Mouse (Mus musculus): ENCODE results near the gene Sdhd.
"Not testable (repeated sequence)": the region's sequence is repeated elsewhere in the genome, so short reads cannot be mapped to it uniquely, and the experiment has no call there.

Gene Sdhd

DNA sequence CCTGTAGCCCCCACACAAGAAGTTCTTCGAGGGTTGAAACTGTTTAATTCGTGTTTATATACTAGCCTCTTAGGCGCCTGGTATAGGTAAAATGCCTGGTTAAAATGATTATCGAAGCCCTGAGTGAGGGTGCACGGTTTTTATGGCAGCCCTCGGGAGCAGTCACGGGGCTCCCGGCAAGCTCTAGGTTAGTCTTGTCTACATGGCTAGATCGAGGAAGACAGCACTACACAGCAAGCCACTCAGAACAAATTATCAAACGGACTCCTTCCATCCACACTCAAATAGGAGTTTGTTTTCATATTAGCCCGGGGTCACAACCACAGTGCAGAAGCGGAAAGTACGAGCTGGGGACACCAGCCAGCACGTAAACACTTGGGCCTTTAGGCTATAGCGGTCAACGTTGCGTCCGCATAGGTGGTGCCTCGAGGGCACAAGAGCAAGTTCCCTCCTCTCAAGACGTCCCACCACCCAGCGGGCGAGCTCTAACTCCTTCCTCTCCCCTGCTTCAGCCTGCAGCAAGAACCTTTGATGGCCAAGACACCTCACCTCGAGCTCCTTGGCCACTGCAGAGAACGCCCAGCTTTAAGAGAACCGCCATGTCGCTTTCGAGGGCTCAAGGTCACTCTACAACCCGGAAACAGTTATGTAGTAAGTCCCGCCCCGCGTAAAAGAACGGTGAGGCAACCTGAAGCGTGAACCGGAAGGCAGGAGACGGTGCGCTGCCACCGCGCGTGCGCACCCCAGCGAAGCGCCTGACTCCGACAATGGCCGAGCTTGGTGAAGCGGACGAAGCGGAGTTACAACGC lies at the start of gene Sdhd, which contains the start of gene Timm8b:
Gene Sdhd (minus strand): TSS at position 624 of the 809 bp plus-strand sequence.
Gene Timm8b (plus strand): TSS at position 722 of the 809 bp plus-strand sequence.
- peak; percentile 89 to 90 for DNase-seq (ENCODE audit: low spot score in 2 of 2)

DNA sequence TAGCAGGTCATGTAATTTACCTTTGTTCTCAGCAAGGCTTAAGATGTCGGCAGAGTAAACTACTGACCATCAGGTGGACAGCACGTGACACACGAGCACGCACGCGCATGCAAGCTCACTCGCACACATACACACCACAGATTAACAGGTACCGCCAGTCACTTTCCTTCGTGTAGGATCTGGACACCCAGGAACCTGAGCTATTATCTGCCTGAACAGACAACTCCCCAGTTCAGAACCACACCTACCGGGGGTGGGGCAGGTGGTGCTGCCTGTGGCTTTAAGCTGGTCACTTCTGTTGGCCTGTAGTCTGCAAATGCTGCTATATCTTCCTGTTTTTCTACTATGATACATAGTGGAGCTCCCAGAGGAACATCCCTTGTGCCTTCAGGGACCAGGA lies 46.9 kb upstream of the Sdhd start:
- DNase-seq (ENCODE audit: low spot score in 2 of 2) = no peak

DNA sequence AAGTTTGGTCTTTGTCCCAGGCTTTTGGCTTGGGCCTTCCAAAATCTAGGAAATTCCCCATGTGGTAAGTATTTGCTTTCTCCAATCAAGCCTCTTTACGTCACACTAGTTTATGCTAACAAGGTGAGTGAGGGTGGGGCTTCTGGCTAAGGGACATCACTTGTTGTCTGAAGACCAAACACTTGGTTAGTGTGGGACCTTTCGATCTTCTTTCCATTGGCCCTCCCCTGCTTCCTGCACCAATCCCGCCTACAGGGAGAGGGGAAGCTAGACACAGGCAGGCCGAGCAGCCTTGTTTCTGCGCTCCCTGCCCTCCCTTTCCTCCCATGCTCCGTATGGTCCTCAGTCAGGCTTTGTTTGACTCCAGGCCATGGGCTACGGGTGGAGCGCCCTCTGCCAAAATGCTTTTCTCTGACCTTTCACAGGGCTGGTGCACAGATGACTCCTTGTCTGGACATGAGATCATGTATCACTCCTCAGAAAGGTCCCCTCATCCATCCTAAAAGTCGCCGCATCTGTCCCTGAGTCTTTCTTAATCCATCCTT lies 43.3 kb upstream of the Sdhd start:
- DNase-seq (ENCODE audit: low spot score in 2 of 2) = no peak

DNA sequence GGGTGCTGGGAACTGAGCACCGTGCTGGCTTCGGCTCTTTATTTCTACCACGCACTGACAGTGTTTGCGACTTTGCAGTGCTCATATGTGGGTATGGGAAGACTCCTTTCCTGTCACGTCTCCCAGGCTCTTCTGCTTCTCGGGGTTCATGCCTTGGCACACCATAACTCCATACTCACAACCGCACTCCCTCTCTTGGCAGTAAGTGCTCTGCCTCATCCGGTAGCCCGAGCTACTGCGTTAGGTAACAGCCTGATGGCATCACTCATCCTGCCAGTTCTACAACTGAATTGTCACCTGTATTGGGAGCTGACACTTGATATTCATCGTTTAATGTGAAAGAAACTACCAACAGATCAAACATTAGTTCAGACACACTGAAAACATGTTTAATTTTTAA lies 30.7 kb upstream of the Sdhd start:
- no peak for DNase-seq (ENCODE audit: low spot score in 2 of 2)

DNA sequence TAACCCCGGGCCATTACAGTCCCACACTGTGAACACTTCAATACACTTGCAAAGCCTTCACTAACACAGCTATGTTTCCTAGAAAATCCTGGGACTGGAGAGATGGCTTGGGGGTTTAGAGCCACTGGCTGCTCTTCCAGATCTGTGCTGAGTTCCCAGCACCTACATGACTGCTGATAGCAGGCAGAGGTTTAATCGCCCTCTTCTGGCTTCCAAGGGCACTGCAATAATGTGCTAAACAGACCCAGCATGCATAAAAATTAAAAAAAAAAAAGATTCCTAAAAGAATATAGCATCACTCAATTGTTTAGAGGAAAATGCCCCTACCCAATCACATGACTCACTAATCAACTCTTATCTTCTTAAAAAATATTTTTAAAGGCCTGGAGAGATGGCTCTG lies 29.4 kb upstream of the Sdhd start:
- no peak for DNase-seq (ENCODE audit: low spot score in 2 of 2)

DNA sequence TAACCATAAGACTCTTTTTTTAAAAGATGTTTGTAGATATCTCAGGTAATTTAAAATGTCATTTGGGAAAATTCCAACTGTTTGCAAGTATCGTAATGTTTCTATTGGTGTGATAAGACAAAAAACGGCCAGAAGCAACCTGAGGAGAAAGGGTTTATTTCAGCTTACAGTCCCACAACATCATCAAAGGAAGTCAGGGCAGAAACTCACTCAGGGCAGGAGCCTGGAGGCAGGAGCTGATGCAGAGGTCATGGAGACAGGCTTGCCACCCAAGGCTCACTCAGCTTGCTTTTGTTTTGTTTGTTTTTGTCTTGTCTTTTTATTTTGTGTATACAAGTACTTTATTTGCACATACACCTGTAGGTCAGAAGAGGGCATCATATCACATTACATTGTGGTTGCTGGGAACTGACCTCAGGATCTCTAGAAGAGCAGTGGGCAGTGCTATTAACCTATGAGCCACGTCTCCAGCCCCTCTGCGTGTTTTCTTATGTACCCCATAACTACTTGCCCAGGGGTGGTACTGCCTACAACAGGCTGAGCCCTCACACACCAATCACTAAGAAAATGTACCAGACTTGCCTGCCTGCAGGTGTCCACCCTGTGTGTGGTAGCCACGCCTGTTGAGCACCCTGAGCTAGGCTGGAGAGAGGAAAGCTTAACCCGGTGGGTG lies 28.5 kb upstream of the Sdhd start:
- no peak for DNase-seq (ENCODE audit: low spot score in 2 of 2)

DNA sequence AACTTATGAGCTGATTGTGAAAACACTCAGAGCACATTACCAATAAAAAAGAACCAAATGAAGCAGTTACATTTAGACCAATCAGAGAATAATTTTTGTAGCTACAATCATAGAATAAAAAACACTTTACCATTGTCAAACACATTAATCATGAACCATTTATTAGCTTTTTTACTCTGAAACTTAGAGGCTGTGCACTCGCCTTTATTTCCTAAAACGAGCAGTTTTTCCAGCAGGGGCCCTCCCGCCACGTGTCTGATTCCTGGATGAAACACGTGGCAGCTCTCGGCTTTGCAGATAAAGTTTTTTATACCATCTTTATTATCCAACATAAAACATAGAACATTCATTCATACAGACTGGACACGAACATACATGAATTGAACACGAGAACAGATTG lies 27.3 kb upstream of the Sdhd start:
- not testable (repeated sequence) for DNase-seq (ENCODE audit: low spot score in 2 of 2)

DNA sequence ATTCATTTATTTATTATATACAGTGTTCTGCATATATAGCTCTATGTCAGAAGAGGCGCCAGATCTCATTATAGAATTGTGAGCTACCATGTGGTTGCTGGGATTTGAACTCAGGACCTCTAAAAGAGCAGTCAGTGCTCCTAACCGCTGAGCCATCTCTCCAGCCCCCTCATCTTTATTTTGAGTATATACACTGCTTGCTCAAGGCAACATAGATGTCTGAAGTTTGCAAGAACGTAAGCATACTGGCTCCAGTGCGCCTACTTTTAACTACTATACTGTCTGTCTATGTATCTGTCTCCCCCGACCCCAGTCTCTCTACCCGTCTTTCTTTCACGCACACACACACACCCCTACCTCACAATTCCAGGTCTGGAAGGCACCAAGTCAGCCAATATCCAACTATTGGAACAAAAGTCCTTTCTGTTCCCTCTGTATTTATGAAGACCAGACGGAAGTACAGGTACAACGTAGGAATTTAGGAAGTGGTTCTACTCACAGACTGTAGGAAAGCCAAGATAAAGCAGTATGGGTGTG lies 14.2 kb upstream of the Sdhd start:
- no peak for DNase-seq (ENCODE audit: low spot score in 2 of 2)

DNA sequence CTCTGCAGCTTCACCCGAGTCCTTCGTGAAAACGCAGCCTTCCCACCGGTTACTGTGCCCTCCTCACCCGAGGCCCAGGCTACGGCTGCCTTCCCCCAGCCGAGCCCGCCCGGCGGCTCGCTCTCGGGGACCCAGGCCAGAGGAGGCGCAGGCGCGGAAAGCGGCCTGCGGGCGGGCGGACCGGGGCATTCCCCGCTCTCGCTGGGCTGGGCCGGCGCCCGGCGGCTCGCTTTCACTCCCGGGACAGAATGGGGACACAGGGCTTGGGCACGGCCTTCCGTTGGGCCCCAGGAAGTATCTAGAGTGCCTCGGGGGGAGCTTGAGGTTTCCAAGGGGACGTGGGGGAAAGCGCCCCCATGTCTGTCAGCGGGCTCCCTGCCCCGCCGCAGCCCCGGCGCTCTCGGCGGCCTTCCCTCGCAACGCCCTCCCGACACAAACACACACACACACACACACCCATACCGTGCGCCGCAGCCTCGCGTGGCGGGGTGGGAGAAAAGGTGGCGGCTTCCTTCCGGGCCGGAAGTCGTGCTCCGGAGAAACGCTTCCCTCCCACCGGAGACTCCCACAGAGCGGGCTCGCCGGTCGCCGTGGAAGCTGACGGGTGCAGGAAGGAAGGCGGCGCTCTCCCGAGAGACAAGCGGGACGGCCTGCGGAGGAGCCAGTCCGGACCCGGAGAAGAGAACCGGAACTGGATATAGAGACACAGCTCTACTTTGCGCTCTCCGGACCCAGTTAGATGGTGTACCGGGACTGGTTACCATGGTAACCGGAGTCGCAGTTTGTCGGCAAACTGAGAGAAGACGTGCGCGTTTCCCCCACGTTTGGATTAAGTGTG lies 13.4 kb upstream of the Sdhd start, which contains the start of the genes Pih1d2 and Nkapd1:
Gene Pih1d2 (plus strand): TSS at position 556 of the 838 bp plus-strand sequence.
Gene Nkapd1 (minus strand): TSS at position 699 of the 838 bp plus-strand sequence.
- peak; percentile 78 to 86 for DNase-seq (ENCODE audit: low spot score in 2 of 2)

DNA sequence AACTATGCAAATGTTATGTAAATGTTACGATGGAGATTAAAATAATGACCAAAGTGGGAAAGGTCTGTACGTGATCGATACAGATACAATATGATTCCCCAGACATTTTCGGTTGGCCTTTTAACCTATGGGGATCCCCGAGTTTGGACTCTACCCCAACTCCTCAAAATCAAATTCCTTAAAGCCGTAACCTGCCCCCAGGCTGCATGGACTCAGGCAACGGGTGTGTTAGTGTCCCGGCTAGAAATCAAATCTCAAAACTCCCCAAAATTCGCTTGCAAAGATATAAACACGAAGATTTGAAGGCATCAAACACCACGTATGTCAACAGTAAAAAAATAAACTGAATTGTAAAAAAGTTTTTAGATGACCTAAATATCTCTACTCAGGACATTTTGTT lies 12.5 kb upstream of the Sdhd start:
- DNase-seq (ENCODE audit: low spot score in 2 of 2) = no peak

DNA sequence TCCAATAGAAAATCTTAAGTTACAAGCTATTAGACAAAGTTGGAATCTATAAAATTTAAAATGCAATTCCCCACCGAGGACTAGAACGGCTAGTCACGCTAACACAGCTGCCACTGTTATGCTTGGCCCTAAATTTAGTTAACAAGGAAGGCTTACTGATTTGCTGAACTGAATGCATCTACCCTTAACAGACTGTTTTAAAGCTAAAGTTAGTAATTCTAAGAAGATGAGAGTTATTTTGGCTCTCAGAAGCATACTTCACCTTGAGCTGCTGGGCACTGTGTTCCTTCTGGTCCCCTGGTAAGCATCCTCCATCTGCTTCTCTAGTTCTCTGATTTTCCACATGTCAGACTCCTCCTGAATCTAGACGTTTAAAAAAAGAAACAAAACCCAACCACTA lies 8.5 kb upstream of the Sdhd start:
- DNase-seq (ENCODE audit: low spot score in 2 of 2) = no peak

DNA sequence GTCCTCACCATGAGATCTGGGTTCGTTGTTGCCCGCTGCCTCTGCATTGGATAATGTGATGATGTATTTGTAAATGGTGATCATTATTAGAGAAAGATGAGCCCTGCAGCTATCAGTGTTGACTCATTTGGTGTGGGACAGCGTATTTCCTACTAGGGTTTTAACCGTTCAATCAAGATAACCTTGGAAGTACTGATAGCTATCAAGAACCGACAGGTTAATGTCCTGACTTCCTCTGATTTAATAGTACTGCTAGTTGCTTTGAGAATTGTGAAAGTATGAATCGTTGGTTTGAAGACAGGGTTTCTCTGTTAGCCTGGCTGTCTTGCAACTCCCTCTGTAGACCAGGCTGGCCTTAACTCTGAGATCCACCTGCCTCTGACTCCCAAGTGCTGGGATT lies 726 bp upstream of the Sdhd start:
- DNase-seq (ENCODE audit: low spot score in 2 of 2) = no peak

DNA sequence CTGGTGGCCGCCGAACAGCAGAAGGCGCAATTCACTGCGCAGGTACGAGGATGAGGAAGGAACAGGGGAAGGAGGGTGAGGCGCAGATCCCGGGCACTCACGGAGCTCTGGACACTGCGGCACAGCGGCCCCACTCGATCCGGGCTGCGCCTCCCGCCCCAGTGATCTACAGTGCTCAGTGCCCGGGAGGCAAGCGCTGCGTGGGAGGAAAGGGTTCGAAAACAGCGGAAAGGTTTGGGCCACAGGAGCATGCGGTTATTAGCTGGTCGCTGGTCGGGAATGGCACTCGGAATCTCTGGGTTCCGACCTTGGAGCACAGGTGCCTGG lies 349 bp upstream of the Sdhd start:
- DNase-seq (ENCODE audit: low spot score in 2 of 2) = no peak

DNA sequence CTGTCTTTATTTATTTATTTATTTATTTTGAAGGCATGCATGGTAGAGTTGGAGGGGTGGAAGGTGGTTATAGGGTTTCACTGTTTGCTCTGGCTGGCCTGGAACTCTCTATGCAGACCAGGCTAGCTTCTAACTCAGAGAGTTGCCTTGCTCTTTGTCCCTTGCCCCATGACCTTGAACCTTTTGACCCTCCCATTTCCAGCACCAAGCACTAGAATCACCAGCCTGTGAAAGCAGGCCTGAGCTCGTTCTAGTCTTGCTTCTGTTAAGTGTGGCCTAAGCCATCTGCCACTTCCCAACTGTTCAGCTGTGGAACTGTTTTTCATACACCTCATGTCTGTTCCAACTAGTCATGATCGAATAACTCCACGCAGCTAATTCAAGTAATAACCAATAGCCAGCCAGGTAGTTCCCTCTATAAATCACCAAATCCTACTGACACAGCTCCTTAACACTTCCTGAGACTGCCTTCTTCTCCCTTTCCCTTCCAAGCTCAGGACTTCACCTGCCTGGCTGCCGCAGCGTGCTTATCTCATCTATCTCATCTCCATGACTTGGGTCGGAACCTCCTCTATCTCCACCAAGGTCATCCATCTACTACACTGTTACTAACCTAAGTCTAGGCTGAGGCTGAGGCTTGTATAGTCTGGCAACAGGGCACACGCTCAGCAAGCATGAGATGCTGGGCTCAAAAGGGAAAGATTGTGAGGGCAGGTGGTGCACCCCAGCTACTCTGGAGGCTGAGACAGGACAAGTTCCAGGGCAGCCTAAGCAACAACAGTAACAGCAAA lies 1.4 kb downstream of the Sdhd start:
- no peak for DNase-seq (ENCODE audit: low spot score in 2 of 2)

DNA sequence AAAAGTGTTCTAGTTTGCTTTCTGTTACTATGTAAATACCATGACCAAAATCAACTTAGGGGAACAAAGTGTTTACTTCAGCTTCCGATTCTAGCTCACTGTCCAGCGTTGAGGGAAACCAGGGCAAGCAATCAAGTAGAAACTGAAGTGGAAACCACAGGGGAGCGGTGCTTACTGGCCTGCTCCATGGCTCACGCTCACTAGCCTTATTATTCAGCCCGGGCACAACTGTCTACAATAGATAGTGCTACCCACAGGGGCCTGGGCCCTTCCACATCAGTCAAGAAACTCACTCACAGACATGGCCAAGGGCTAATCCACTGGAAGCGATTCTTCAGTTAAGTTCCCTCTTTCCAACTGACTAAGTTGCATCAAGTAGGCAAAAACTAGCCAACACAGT lies 2.1 kb downstream of the Sdhd start:
- no peak for DNase-seq (ENCODE audit: low spot score in 2 of 2)

DNA sequence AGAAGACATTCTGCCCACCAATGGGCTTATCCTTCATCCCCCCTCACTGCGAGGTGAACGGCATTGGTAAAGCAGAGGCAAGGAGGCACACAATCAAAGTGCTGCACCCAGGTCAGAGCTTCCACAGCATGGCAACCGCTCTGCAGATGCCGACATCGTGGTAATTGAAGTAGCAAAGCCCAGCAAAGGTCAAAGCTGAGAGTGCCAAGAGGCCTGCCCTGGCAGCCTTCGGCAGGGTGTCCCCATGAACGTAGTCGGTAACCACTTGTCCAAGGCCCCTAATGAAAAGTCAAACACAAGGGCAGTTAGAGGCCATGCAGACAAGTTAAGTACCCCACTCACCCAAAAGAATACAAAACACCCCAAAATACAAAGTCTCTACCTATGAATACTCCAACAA lies 6.6 kb downstream of the Sdhd start:
- no peak for DNase-seq (ENCODE audit: low spot score in 2 of 2)

DNA sequence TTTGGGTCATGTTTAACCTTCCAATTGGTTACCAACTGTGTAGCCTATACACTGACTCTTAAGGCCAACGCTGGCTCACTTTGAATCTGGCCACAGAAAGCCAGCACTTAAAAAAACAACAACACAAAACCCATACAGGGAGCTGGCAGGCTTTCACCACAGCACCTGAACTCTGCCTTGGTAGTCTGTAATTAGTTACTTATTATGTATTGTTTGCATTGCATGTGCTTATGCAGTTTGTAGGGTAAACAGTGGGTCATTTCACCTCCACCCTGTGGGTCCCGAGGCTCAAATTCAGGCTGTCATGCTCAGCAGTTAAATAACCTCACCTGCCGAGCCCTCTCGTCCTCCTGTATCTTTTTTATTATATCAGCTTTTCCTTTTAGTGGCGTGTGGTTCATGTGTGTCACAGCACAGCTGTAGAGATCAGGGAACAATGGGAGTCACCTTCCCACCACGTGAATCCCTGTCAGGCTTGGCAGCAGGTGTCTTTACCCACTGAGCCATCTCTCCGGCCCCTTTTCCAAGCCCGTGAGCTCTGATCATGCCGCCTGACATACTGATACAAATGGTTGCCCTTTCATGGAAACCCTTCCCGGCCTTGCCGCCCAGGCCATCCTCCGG lies 8.7 kb downstream of the Sdhd start:
- DNase-seq (ENCODE audit: low spot score in 2 of 2) = no peak

DNA sequence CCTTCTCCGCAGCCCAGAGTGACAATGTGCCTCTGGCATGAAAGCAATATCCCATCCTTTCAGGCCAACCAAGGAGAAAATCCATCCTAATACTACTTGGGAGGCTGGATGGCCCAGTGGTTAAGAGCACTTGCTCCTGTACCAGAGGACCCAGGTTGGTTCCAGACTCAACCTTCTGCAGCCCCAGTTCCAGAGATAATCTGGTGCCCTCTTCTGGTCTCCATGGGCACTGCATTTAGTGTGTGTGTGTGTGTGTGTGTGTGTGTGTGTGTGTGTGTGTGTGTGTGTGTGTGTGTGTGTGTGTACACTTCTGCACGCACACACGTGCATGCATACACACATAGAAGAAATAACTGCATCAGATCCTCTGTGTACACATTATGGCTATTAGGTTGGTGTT lies 10.1 kb downstream of the Sdhd start:
- DNase-seq (ENCODE audit: low spot score in 2 of 2) = peak in 1 of 2 experiments; percentile 49

DNA sequence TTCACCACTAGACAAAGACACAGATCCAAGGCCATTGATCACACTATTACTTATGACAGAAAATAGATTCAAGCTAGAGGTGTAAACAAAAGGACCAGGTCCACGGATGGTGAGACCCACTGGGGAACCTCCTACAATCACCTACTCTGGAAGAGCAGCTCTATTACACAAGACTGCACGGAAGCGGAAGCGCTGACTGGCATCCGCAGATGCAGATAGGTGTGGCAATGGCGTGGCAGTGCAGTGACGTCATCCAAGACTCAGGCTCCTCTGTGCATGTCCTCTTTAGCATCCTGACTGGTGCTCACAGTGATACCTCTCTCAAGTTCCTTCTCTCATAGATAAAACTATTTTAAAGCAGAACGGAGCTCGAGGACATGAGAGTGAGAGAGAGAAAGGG lies 10.7 kb downstream of the Sdhd start:
- DNase-seq (ENCODE audit: low spot score in 2 of 2) = no peak

DNA sequence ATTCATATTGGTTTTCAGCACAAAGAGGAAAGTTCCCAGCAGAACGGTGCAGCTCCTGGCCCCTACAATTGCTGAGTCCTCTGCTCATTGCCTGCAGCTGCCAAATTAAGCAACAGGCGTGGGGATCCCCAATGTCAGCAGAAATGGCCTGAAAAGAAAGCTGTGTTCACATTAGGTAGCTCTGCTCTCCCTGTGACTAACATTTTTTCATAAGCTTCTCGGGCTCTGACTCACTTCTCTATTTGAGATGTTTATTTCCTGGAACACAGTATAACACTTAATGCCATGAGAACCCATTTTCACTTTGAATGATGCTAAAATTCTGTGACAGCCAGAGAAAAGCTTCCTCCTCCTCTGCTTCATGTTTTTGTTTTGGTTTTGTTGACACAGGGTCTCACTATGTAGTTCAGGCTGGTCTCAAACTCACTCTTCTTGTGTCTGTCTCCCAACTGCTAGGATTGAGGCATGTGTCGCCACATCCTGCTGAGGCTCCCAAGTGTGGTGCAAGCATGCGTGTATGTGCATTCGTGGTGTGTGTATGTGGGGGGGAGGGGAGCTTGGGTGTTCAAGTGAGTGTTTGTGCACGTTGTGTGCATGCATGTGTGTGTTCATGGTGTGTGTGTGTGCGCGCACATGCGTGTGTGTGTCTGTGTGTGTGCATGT lies 12.6 kb downstream of the Sdhd start:
- no peak for DNase-seq (ENCODE audit: low spot score in 2 of 2)
